Mouse (Mus musculus): Measurements from ENCODE around the gene Cd163.
"Not testable (repeated sequence)": the region's sequence is repeated elsewhere in the genome, so short reads cannot be mapped to it uniquely, and the experiment has no call there.

Gene Cd163

DNA sequence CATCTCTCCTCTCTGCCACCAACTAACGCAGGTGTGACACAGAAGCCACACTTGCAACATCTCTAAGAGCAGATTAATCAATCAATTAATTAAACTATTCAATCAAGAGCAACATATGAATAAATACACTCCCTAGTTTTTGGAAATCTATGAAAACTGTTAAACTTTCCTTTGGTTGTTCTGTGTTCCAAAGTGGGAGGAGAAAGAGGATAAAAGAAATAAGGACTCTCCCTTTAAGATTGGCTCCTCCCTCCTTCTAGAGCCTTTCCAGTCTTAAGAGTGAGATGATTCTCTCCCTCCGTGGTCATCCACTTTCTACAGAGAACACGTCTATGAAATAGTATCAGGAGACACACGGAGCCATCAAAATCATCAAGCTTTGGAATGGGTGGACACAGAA lies at the start of gene Cd163:
Gene Cd163, plus strand, starts transcription at position 301 of the 400 bp plus-strand sequence.
- DNase-seq (ENCODE audit: low read depth, low spot score): no peak

- DNase-seq (ENCODE audit: low read depth, low spot score): no peak
Observed at GRCm38 (mm10) chr6:124255721-124256470, 48.6 kb upstream of the Cd163 start.

- DNase-seq (ENCODE audit: low read depth, low spot score): peak; percentile 74
Observed at GRCm38 (mm10) chr6:124260198-124260931, 44.1 kb upstream of the Cd163 start.

GRCm38 (mm10) chr6:124262696-124263095 lies 41.8 kb upstream of the Cd163 start:
- DNase-seq (ENCODE audit: low read depth, low spot score): peak; percentile 82

DNA sequence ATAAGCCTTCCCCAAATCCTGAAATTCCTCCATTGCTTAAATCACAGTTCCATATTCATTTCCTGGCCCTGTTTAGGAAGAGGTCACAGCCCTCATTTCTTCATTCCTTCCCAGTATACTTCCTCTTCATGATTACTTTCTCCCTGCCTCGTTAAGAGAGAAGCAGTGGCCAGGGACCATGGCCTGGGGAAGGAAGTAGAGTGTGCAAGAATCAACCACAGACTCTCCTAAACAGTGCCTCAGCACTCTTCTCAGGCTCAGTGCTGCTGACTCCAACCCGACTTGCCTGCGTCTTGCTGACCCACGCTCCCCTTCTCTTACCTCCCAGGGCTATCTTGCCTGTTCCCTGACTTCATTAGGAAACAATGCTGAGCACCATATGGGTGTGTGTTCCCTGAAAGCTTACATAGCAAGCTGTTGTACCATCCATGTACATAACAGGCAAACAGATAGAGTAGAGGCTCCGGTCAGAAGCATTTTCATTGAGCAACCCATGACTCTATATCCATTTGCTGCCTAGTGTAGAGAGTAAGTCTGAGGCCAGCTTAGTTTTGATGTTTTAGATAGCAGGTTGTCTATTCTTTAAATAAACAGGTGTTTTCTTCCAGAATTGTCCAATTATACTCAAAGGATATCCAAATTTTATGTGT lies 31.1 kb upstream of the Cd163 start:
- no peak for DNase-seq (ENCODE audit: low read depth, low spot score)

DNA sequence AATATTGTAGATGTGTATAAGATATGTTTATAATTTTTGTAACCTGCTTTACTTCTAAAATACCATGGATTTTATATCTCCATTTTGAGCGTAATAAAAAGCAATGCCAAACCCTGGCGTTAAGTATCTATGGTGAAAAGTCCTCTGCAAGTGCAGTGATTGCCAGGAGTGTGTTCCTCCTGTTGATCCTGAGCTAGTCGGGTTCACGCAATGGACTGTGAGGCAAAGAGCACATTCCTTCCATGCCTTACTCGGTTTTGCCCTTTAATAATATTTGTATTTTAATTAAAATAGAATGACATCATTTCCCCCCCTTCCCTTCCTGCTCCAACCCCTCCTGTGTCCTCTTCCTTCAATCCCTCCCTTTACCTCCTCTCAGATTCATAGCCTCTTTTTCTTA lies 26.8 kb upstream of the Cd163 start:
- DNase-seq (ENCODE audit: low read depth, low spot score): no peak

GRCm38 (mm10) chr6:124278291-124278690 lies 26.2 kb upstream of the Cd163 start:
- DNase-seq (ENCODE audit: low read depth, low spot score): no peak

GRCm38 (mm10) chr6:124282731-124283130 lies 21.7 kb upstream of the Cd163 start:
- DNase-seq (ENCODE audit: low read depth, low spot score): no peak

- not testable (repeated sequence) for DNase-seq (ENCODE audit: low read depth, low spot score)
Observed at GRCm38 (mm10) chr6:124297378-124297777, 7.1 kb upstream of the Cd163 start.

DNA sequence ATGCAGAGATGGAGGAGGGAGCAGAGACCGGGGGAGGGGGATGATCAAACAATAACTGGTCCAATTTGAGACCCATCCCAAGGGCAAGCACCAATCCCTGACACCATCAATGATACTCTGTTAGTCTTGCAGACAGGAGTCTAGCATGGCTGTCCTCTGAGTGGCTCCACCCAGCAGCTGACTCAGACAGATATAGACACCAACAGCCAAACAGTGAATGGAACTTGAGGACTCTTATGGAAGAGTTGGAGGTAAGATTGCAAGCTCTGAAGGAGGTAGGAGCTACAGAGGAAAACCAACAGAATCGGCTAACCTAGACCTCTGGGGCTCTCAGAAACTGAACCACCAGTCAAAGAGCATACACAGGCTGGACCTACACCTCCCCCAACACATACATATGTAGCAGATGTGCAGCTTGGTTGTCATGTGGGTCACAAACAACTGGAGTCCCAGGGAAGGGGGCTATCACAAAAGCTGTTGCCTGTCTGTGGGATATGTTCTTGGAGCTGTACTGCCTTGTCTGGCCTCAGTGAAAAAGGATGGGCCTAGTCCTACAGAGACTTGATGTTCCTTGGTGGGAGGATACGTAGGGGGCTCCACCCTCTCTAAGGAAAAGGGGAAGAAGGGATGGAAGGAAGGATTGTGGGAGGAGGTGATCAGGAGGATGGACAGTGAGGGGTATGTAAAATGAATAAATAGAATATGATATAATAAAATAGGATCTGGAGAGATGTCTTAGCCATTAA lies 2.8 kb upstream of the Cd163 start:
- no peak for DNase-seq (ENCODE audit: low read depth, low spot score)

GRCm38 (mm10) chr6:124308935-124309334 lies 4.5 kb downstream of the Cd163 start:
- no peak for DNase-seq (ENCODE audit: low read depth, low spot score)

- no peak for DNase-seq (ENCODE audit: low read depth, low spot score)
Observed at GRCm38 (mm10) chr6:124312292-124312691, 7.8 kb downstream of the Cd163 start.

DNA sequence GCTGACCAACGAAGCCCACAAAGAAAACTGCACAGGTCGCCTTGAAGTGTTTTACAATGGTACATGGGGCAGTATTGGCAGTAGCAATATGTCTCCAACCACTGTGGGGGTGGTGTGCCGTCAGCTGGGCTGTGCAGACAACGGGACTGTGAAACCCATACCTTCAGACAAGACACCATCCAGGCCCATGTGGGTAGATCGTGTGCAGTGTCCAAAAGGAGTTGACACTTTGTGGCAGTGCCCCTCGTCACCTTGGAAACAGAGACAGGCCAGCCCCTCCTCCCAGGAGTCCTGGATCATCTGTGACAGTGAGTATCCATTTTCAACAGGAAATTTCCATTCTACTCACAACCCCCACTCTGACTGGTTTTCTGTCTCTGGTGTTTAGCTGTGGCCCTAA lies 15.9 kb downstream of the Cd163 start:
- no peak for DNase-seq (ENCODE audit: low read depth, low spot score)

DNA sequence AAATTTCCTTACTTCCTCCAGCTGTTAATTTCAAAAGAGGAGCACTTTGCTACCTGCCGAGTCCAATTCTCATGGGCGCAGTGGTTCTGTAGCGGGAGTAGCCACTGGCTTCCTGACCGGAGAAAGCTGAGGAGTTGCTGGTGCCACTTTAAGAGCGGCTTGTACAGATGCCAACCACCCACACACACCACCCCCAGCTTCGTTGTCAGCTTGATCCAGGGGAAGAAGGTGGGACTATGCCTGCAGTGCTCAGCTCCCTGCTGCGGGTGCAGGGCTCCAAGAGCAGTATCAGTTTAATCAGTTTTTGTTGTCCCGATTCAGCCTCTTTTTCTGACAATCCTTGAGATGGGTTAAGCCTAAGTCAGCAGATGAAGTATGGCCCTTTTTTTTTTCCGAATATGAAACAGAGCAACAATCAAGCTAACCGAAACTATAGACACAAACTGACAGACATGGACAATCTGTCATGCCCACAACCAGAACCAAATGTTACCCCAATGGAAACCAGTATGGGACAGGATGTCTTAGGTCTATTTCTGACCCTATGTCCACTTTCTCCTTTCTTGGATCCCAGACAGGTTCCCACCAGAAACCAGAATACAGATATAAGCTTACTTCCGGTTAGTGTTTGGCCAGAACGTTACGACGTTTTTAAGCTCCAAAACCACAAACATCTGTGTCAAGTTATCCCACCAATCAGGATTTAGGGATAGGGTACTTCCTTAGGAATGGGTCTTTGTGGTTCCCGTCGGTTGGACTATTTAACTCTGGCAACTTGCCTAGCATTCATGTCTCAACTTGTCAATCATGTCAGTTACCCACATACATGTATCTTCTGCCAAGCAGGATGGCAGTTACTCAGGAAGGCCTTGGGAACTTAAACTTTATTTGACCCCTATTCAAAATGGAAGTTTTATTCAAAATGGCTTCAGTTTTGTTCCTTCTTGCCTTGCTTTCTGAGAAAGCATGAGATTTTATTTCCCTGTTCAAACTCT lies 17.3 kb downstream of the Cd163 start:
- peak; percentile 21 for DNase-seq (ENCODE audit: low read depth, low spot score)

GRCm38 (mm10) chr6:124328394-124328991 lies 24.0 kb downstream of the Cd163 start:
- DNase-seq (ENCODE audit: low read depth, low spot score): no peak

DNA sequence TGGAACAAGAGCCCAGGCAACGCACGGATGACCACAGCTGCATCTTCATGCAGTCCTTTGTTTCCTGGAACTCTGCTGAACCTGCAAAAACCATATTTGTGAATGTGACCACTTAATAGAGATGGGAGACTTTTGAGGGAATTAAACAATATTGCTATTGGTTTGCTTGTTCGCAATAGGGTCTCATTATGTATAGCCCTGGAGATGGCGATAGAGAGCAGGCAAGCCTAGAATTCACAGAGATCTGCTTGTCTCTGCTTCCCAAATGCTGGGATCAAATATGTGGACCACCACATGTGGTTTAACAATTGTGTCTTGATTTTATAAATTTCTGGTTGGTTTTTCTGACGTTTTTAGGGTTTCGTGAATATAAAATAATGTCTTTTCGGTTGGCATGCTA lies 25.2 kb downstream of the Cd163 start:
- DNase-seq (ENCODE audit: low read depth, low spot score): peak; percentile 44

DNA sequence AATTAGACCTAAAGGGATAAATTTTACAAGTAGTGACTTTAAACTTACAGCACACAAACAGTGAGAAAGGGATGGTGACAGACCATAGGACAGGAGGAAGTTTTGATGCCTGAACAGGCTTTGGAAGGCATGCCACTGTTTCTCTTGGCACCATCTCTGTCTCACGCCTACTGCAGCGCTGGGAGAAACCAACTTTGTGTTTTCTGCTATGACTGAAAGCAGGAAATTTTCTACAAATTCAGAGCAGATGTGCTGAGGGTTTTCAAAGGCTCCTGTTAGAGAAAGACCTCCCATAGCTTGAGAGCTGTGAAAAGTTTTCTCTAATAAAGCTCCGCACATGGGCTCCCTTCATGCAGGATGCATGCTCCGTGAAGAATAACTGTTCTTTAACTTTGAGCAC lies 40.6 kb downstream of the Cd163 start:
- DNase-seq (ENCODE audit: low read depth, low spot score): no peak

- DNase-seq (ENCODE audit: low read depth, low spot score): no peak
Observed at GRCm38 (mm10) chr6:124346613-124347012, 42.2 kb downstream of the Cd163 start.

GRCm38 (mm10) chr6:124353246-124353645 lies 48.8 kb downstream of the Cd163 start:
- no peak for DNase-seq (ENCODE audit: low read depth, low spot score)

- no peak for DNase-seq (ENCODE audit: low read depth, low spot score)
Observed at GRCm38 (mm10) chr6:124358953-124359352, 54.5 kb downstream of the Cd163 start.

All from CD4-positive, CD25-positive, alpha-beta regulatory T cell, adult 2 months (primary cell).